Mouse (Mus musculus) CH12.LX (cell line): ENCODE data around the gene C1qtnf7.

ENCODE experiments used
- BHLHE40 ChIP-seq: IDR thresholded peaks from 2 replicates; pipeline ENCODE4 v1.6.1; 2011; ENCODE audit warnings: mild to moderate bottlenecking, low read depth, low read length, improper control_type of control experiment
- CTCF ChIP-seq, 2 experiments: IDR thresholded peaks in 1 of 2; conservative IDR thresholded peaks in 1 of 2; 2 replicates each; pipeline ENCODE4 v1.5.1; 2011 to 2012; ENCODE audit warnings: low read depth in 2 of 2, low read length in 2 of 2, improper control_type of control experiment in 1 of 2, inconsistent platforms in 1 of 2, mild to moderate bottlenecking in 1 of 2, moderate library complexity in 1 of 2
- MAZ ChIP-seq: IDR thresholded peaks from 2 replicates; pipeline ENCODE4 v1.6.1; 2012; ENCODE audit warnings: low read depth, mild to moderate bottlenecking, inconsistent platforms, low read length, improper control_type of control experiment, moderate library complexity
- POLR2A ChIP-seq: IDR thresholded peaks from 2 replicates; pipeline ENCODE4 v1.6.1; 2011; ENCODE audit warnings: low read depth, mild to moderate bottlenecking, improper control_type of control experiment, low read length
- POLR2AphosphoS2 ChIP-seq: IDR thresholded peaks from 2 replicates; pipeline ENCODE4 v1.6.1; 2011; ENCODE audit warnings: low read depth, low read length, improper control_type of control experiment
- SIN3A ChIP-seq: IDR thresholded peaks from 2 replicates; pipeline ENCODE4 v1.6.1; 2012; ENCODE audit warnings: low read length, improper control_type of control experiment, inconsistent platforms
- TBP ChIP-seq: conservative IDR thresholded peaks from 2 replicates; pipeline ENCODE4 v1.6.1; 2011; ENCODE audit warnings: low read depth, low read length, improper control_type of control experiment
- UBTF ChIP-seq: IDR thresholded peaks from 2 replicates; pipeline ENCODE4 v1.6.1; 2012; ENCODE audit warnings: low read depth, mild to moderate bottlenecking, inconsistent platforms, low read length, improper control_type of control experiment, moderate library complexity
- USF1 ChIP-seq: IDR thresholded peaks from 2 replicates; pipeline ENCODE4 v1.6.1; 2014; ENCODE audit warnings: low read depth, mild to moderate bottlenecking, inconsistent platforms, low read length, improper control_type of control experiment
- ZNF384 ChIP-seq: IDR thresholded peaks from 2 replicates; pipeline ENCODE4 v1.6.1; 2012; ENCODE audit warnings: low read depth, low read length, improper control_type of control experiment, inconsistent platforms

DNA sequence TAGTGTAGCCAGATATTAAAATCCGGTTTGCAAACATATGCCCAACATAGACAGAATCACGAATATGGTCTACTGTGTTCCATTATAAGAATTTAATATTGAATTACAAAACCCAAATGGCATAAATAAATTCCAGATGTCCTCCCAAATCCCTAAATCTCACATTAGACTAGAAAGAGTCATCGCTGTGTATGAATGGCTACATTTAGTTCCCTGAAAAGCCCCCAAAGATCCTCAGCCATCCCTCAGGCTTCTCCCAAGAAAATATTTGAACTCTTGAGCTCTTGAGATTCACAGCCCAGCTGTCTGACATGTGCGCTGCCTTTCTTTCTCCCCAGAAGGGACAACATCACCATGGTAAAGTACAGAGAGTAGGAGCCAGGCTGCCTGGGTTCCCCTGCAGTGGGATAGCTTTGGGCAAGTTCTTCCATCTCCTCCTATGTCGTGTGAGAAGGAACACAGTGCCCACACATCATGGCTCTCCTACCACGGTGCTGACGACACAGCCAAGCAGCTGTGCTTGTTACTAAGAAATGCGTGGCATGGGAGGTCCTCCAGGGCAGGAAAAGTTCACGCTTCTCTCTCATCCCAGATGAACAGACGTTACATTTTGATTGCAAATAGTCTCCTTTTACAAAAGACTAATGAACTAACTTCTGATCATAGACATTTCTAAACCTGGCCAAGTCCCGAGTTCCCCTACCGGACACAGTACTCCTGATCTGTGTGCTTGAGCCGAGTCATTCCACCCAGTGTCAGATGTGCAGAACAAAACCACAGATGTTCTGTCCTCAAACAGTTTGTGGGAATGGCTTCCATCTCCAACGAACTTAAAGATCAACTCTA lies 23.2 kb downstream of the C1qtnf7 start:
- TF ChIP-seq UBTF (no peak), USF1 (no peak), POLR2A (no peak), CTCF (conservative IDR thresholded peaks at IDR 0.05 in 1 of 2, IDR thresholded peaks at IDR 0.05 in 1 of 2; ENCODE audit: low read depth in 2 of 2, low read length in 2 of 2) (no peak), MAZ (no peak), SIN3A (no peak), ZNF384 (no peak), BHLHE40 (no peak), POLR2AphosphoS2 (no peak), TBP (no peak)
